Mouse (Mus musculus): ENCODE data around the gene Arhgdia. TPM values are rescaled to one million over a fixed set of nuclear protein-coding genes. Genes with fewer than 3 reads are reported as not detected.

Arhgdia gene
- polyA plus RNA-seq, 1 experiment from 2014 or later = 742 TPM

GRCm38 (mm10) chr11:120538485-120538884 lies 42.9 kb downstream of the Arhgdia start:
- 90% methylated on average over 3 of the region's 3 CpGs for whole genome bisulfite sequencing
- no peaks in the 10 kb centered on the region for H3K9me3 ChIP-seq (replicated peaks)
- peaks cover 28% of the 10 kb centered on the region for H3K4me1 ChIP-seq
- peaks cover 18% of the 10 kb centered on the region for H3K36me3 ChIP-seq
- H3K27ac ChIP-seq = peak overlapping the region; percentile 83
- no peak for DNase-seq (ENCODE audit: low spot score)
- peaks cover 24% of the 10 kb centered on the region for H3K27me3 ChIP-seq (ENCODE audit: low read depth, poor library complexity, severe bottlenecking)
- H3K4me3 ChIP-seq = 0 out of 2 replicates have a peak overlapping the region, but pooled peaks have one; percentile 6

- H3K4me3 ChIP-seq = no peak overlapping the region
- DNase-seq (ENCODE audit: low spot score) = no peak
- 68% methylated on average over 3 of the region's 3 CpGs for WGBS
- peaks cover 50% of the 10 kb centered on the region for H3K27me3 ChIP-seq (ENCODE audit: low read depth, poor library complexity, severe bottlenecking)
- H3K4me1 ChIP-seq = peaks cover 37% of the 10 kb centered on the region
- no peak overlapping the region for H3K27ac ChIP-seq
- no peaks in the 10 kb centered on the region for H3K9me3 ChIP-seq (replicated peaks)
- H3K36me3 ChIP-seq = no peaks in the 10 kb centered on the region
Measured at GRCm38 (mm10) chr11:120535804-120536203, 45.6 kb downstream of the Arhgdia start.

GRCm38 (mm10) chr11:120535145-120535544 lies 46.3 kb downstream of the Arhgdia start:
- 81% methylated on average over 3 of the region's 3 CpGs for WGBS
- H3K27me3 ChIP-seq (ENCODE audit: low read depth, poor library complexity, severe bottlenecking) = peaks cover 57% of the 10 kb centered on the region

GRCm38 (mm10) chr11:120534093-120534492 lies 47.3 kb downstream of the Arhgdia start:
- no peak overlapping the region for H3K4me3 ChIP-seq
- DNase-seq (ENCODE audit: low spot score) = no peak
- H3K27me3 ChIP-seq (ENCODE audit: low read depth, poor library complexity, severe bottlenecking) = peaks cover 67% of the 10 kb centered on the region

More at GRCm38 (mm10) chr11:120535145-120535544, 46.3 kb downstream of the Arhgdia start:
- no peaks in the 10 kb centered on the region for H3K9me3 ChIP-seq (replicated peaks)
- no peak for DNase-seq (ENCODE audit: low spot score)
- peaks cover 37% of the 10 kb centered on the region for H3K4me1 ChIP-seq
- H3K27ac ChIP-seq = no peak overlapping the region
- no peak overlapping the region for H3K4me3 ChIP-seq
- H3K36me3 ChIP-seq = no peaks in the 10 kb centered on the region

GRCm38 (mm10) chr11:120531646-120532045 lies 49.8 kb downstream of the Arhgdia start:
- Histone ChIP-seq H3K36me3 (no peaks in the 10 kb centered on the region), H3K4me3 (no peak overlapping the region), H3K27me3 (ENCODE audit: low read depth, poor library complexity, severe bottlenecking) (peaks cover 87% of the 10 kb centered on the region), H3K4me1 (peaks cover 18% of the 10 kb centered on the region), H3K27ac (no peak overlapping the region), H3K9me3 (replicated peaks) (no peaks in the 10 kb centered on the region)
- 32% methylated on average over 9 of the region's 9 CpGs for WGBS
- DNase-seq (ENCODE audit: low spot score) = no peak

More at GRCm38 (mm10) chr11:120534093-120534492, 47.3 kb downstream of the Arhgdia start:
- Histone ChIP-seq H3K36me3 (no peaks in the 10 kb centered on the region), H3K4me1 (peaks cover 28% of the 10 kb centered on the region), H3K27ac (no peak overlapping the region), H3K9me3 (replicated peaks) (no peaks in the 10 kb centered on the region)
- WGBS = 87% methylated on average over 8 of the region's 8 CpGs

GRCm38 (mm10) chr11:120530085-120530964 lies 51.1 kb downstream of the Arhgdia start, which contains the start of gene Gcgr:
TSS of gene Gcgr (plus strand) at chr11:120530699.
- no peaks in the 10 kb centered on the region for H3K36me3 ChIP-seq
- no peaks in the 10 kb centered on the region for H3K9me3 ChIP-seq (replicated peaks)
- peak within 1 kb of the TSS; percentile 58 for H3K4me3 ChIP-seq
- WGBS = 8% methylated on average over 59 of the region's 62 CpGs
- H3K27me3 ChIP-seq (ENCODE audit: low read depth, poor library complexity, severe bottlenecking) = peaks cover 79% of the 10 kb centered on the region
- H3K27ac ChIP-seq = peak within 1 kb of the TSS; percentile 78
- peak; percentile 67 for DNase-seq (ENCODE audit: low spot score)
- peaks cover 18% of the 10 kb centered on the region for H3K4me1 ChIP-seq

GRCm38 (mm10) chr11:120528903-120529302 lies 52.5 kb downstream of the Arhgdia start:
- whole genome bisulfite sequencing = 66% methylated on average over 4 of the region's 4 CpGs
- Histone ChIP-seq H3K4me1 (peaks cover 18% of the 10 kb centered on the region), H3K27me3 (ENCODE audit: low read depth, poor library complexity, severe bottlenecking) (peaks cover 67% of the 10 kb centered on the region), H3K27ac (no peak overlapping the region), H3K9me3 (replicated peaks) (no peaks in the 10 kb centered on the region), H3K4me3 (no peak overlapping the region), H3K36me3 (no peaks in the 10 kb centered on the region)
- no peak for DNase-seq (ENCODE audit: low spot score)

Small RNAs within 50 kb of the gene (microRNA-seq; reads per million reads assigned to microRNA genes)
- not detected for gene Mir6936

Other genes with a start within 250 kb of the Arhgdia start
- 3,099 and 3,197 TPM in 2 replicates for gene Actg1, start 233.1 kb downstream of the Arhgdia start, polyA plus RNA-seq (2016; fragmentation: Nextera tagmentation; extraction: Ambion mirVana)
- 0.35 and 0.74 TPM in 2 replicates for gene Fscn2, start 220.1 kb downstream of the Arhgdia start, polyA plus RNA-seq (2016; fragmentation: Nextera tagmentation; extraction: Ambion mirVana)
- 34.2 and 40.6 TPM in 2 replicates for gene Faap100, start 202.9 kb downstream of the Arhgdia start, polyA plus RNA-seq (2016; fragmentation: Nextera tagmentation; extraction: Ambion mirVana)
- 55.7 and 56.8 TPM in 2 replicates for gene Nploc4, start 143.9 kb downstream of the Arhgdia start, polyA plus RNA-seq (2016; fragmentation: Nextera tagmentation; extraction: Ambion mirVana)
- not detected in 2 replicates for gene Tspan10, start 139.0 kb downstream of the Arhgdia start, polyA plus RNA-seq (2016; fragmentation: Nextera tagmentation; extraction: Ambion mirVana)
- 0.24 TPM in 1 of 2 replicates, not detected in the other for gene Pde6g, start 128.1 kb downstream of the Arhgdia start, polyA plus RNA-seq (2016; fragmentation: Nextera tagmentation; extraction: Ambion mirVana)
- gene Oxld1, start 123.6 kb downstream of the Arhgdia start, polyA plus RNA-seq (2016; fragmentation: Nextera tagmentation; extraction: Ambion mirVana) = 9.7 and 10.5 TPM in 2 replicates
- gene Ccdc137, start 123.5 kb downstream of the Arhgdia start, polyA plus RNA-seq (2016; fragmentation: Nextera tagmentation; extraction: Ambion mirVana) = 48.9 and 56.7 TPM in 2 replicates
- 54.2 and 65.6 TPM in 2 replicates for gene Arl16, start 114.0 kb downstream of the Arhgdia start, polyA plus RNA-seq (2016; fragmentation: Nextera tagmentation; extraction: Ambion mirVana)
- 187 and 250 TPM in 2 replicates for gene Mrpl12, start 97.0 kb downstream of the Arhgdia start, polyA plus RNA-seq (2016; fragmentation: Nextera tagmentation; extraction: Ambion mirVana)
- gene Slc25a10, start 89.8 kb downstream of the Arhgdia start, polyA plus RNA-seq (2016; fragmentation: Nextera tagmentation; extraction: Ambion mirVana) = 69.0 and 71.8 TPM in 2 replicates
- gene Gcgr, start 50.9 kb downstream of the Arhgdia start, polyA plus RNA-seq (2016; fragmentation: Nextera tagmentation; extraction: Ambion mirVana) = 0.26 and 1.1 TPM in 2 replicates
- gene Mcrip1, start 31.9 kb downstream of the Arhgdia start, polyA plus RNA-seq (2016; fragmentation: Nextera tagmentation; extraction: Ambion mirVana) = 223 and 235 TPM in 2 replicates
- 0.25 and 0.26 TPM in 2 replicates for gene Ppp1r27, start 30.5 kb downstream of the Arhgdia start, polyA plus RNA-seq (2016; fragmentation: Nextera tagmentation; extraction: Ambion mirVana)
- 613 and 656 TPM in 2 replicates for gene P4hb, start 8.4 kb downstream of the Arhgdia start, polyA plus RNA-seq (2016; fragmentation: Nextera tagmentation; extraction: Ambion mirVana)
- gene Alyref, start 16.7 kb upstream of the Arhgdia start, polyA plus RNA-seq (2016; fragmentation: Nextera tagmentation; extraction: Ambion mirVana) = 720 and 728 TPM in 2 replicates
- 201 and 207 TPM in 2 replicates for gene Anapc11, start 16.8 kb upstream of the Arhgdia start, polyA plus RNA-seq (2016; fragmentation: Nextera tagmentation; extraction: Ambion mirVana)
- gene Npb, start 26.9 kb upstream of the Arhgdia start, polyA plus RNA-seq (2016; fragmentation: Nextera tagmentation; extraction: Ambion mirVana) = 0.56 TPM in 1 of 2 replicates, not detected in the other
- gene Pcyt2, start 36.3 kb upstream of the Arhgdia start, polyA plus RNA-seq (2016; fragmentation: Nextera tagmentation; extraction: Ambion mirVana) = 161 and 169 TPM in 2 replicates
- gene Sirt7, start 43.6 kb upstream of the Arhgdia start, polyA plus RNA-seq (2016; fragmentation: Nextera tagmentation; extraction: Ambion mirVana) = 27.2 and 28.8 TPM in 2 replicates
- gene Mafg, start 52.0 kb upstream of the Arhgdia start, polyA plus RNA-seq (2016; fragmentation: Nextera tagmentation; extraction: Ambion mirVana) = 25.9 and 28.1 TPM in 2 replicates
- 40.6 TPM in 2 replicates for gene Pycr1, start 62.1 kb upstream of the Arhgdia start, polyA plus RNA-seq (2016; fragmentation: Nextera tagmentation; extraction: Ambion mirVana)
- not detected in 2 replicates for gene Myadml2, start 66.5 kb upstream of the Arhgdia start, polyA plus RNA-seq (2016; fragmentation: Nextera tagmentation; extraction: Ambion mirVana)
- gene Notum, start 79.6 kb upstream of the Arhgdia start, polyA plus RNA-seq (2016; fragmentation: Nextera tagmentation; extraction: Ambion mirVana) = 9.1 and 10.1 TPM in 2 replicates
- 166 and 171 TPM in 2 replicates for gene Aspscr1, start 91.3 kb upstream of the Arhgdia start, polyA plus RNA-seq (2016; fragmentation: Nextera tagmentation; extraction: Ambion mirVana)
- gene Cenpx, start 132.1 kb upstream of the Arhgdia start, polyA plus RNA-seq (2016; fragmentation: Nextera tagmentation; extraction: Ambion mirVana) = 122 and 123 TPM in 2 replicates
- gene Lrrc45, start 132.3 kb upstream of the Arhgdia start, polyA plus RNA-seq (2016; fragmentation: Nextera tagmentation; extraction: Ambion mirVana) = 52.8 and 60.8 TPM in 2 replicates
- gene Rac3, start 139.8 kb upstream of the Arhgdia start, polyA plus RNA-seq (2016; fragmentation: Nextera tagmentation; extraction: Ambion mirVana) = 25.4 and 28.8 TPM in 2 replicates
- gene Dcxr, start 145.7 kb upstream of the Arhgdia start, polyA plus RNA-seq (2016; fragmentation: Nextera tagmentation; extraction: Ambion mirVana) = 14.0 and 15.9 TPM in 2 replicates
- 15.2 and 16.3 TPM in 2 replicates for gene Cbr2, start 150.5 kb upstream of the Arhgdia start, polyA plus RNA-seq (2016; fragmentation: Nextera tagmentation; extraction: Ambion mirVana)
- gene Hmga1b, start 181.2 kb upstream of the Arhgdia start, polyA plus RNA-seq (2016; fragmentation: Nextera tagmentation; extraction: Ambion mirVana) = 9.3 and 20.0 TPM in 2 replicates
- gene Rfng, start 202.6 kb upstream of the Arhgdia start, polyA plus RNA-seq (2016; fragmentation: Nextera tagmentation; extraction: Ambion mirVana) = 35.7 and 40.4 TPM in 2 replicates
- 269 and 270 TPM in 2 replicates for gene Gps1, start 202.6 kb upstream of the Arhgdia start, polyA plus RNA-seq (2016; fragmentation: Nextera tagmentation; extraction: Ambion mirVana)
- gene Dus1l, start 214.8 kb upstream of the Arhgdia start, polyA plus RNA-seq (2016; fragmentation: Nextera tagmentation; extraction: Ambion mirVana) = 122 and 136 TPM in 2 replicates
- gene Fasn, start 242.9 kb upstream of the Arhgdia start, polyA plus RNA-seq (2016; fragmentation: Nextera tagmentation; extraction: Ambion mirVana) = 125 and 139 TPM in 2 replicates